Mouse (Mus musculus): Measurements from ENCODE around the gene Etnk2.
A peak's percentile ranks its signal among the peaks of the same experiment; 100 is the strongest.

Gene Etnk2

DNA sequence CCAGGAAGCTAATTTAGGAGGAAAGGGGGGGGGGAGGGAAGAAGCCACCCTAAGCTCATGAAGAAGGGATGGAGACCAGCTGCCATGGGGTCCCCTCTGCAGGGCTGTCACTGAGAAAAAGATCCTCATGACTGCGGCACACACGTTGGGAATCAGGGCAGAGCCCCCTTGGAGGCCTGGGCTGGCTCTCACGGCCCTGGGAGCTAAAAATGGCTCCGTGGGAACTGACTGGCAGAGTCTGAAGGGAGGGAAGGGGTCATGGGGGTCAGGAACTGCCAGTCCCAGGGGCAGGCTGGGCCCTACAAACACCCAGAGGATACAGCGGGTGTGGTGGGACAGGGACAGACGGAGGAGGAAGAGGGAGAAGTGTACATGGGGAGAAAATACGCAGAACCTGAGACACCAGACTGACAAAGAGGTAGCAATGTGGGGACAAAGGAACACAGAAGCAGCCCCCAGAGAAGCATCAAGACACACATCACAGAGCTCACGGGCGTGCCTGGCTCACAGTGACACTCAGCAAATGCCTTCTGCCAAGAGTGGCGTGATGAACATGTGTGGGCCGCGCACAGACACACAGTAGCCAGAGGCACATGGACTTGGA, 19.3 kb downstream of the Etnk2 start:
- DNase-seq (ENCODE audit: low read depth): no peak

- DNase-seq (ENCODE audit: low read depth): no peak
Measured at GRCm38 (mm10) chr1:133383157-133383783, 19.9 kb downstream of the Etnk2 start.

- DNase-seq (ENCODE audit: low read depth): peak; percentile 84
Measured at GRCm38 (mm10) chr1:133385506-133385905, 22.1 kb downstream of the Etnk2 start.

GRCm38 (mm10) chr1:133386209-133386608, 22.8 kb downstream of the Etnk2 start:
- no peak for DNase-seq (ENCODE audit: low read depth)

- DNase-seq (ENCODE audit: low read depth): no peak
Measured at GRCm38 (mm10) chr1:133387539-133388268, 24.3 kb downstream of the Etnk2 start.

DNA sequence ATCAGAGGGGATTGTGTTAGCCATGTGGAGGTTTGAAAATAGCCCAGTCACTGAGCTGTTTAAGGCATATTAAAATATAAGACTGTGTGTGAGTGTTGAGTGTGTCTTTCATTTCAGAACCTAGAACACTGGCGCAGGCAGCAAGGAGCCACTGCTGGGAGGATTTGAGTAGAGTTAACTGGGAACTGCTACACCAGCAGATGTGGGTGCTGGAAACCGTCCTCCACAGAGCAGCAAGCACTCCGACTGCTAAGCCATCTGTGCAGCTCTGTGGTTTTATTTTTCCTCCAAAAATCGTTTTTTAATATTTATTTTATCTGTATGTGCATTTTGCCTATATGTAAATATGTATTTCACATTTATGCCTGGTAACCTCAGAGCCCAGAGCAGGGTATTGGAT, 31.3 kb downstream of the Etnk2 start:
- no peak for DNase-seq (ENCODE audit: low read depth)

DNA sequence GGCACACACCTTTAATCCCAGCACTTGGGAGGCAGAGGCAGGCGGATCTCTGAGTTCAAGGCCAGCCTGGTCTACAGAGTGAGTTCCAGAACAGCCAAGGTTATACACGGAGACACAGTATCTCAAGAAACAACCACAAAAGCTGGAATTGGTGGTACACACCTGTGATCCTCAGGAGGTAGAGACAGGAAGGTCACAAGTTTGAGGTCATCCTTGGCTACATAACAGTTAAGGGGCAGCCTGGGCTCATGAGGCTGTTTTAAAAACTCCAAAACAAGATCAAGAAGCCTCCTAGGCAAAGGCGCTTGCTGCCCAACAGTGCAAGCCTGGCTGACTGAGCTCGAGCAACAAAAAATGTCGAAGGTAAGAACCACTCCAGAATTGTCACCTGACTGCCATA, 33.3 kb downstream of the Etnk2 start:
- DNase-seq (ENCODE audit: low read depth): no peak

DNA sequence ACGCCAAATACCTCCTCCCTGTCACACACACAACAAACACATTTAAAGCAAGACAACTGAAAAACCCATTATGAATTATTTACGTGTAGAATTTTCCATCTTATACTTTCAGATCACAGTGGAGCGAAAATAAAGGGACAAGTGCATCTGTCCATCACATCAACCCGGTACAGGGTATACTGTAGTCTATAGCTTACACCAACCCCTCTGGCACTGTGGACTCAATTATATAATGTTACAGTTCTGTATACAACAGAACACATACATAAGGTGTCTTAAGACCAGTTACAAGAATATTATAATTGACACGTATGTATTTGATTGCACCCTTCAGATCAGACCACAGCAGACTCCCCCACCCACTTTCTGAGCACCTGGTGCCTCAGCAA, 33.7 kb downstream of the Etnk2 start:
- no peak for DNase-seq (ENCODE audit: low read depth)

- no peak for DNase-seq (ENCODE audit: low read depth)
Measured at GRCm38 (mm10) chr1:133397483-133398237, 34.3 kb downstream of the Etnk2 start.

DNA sequence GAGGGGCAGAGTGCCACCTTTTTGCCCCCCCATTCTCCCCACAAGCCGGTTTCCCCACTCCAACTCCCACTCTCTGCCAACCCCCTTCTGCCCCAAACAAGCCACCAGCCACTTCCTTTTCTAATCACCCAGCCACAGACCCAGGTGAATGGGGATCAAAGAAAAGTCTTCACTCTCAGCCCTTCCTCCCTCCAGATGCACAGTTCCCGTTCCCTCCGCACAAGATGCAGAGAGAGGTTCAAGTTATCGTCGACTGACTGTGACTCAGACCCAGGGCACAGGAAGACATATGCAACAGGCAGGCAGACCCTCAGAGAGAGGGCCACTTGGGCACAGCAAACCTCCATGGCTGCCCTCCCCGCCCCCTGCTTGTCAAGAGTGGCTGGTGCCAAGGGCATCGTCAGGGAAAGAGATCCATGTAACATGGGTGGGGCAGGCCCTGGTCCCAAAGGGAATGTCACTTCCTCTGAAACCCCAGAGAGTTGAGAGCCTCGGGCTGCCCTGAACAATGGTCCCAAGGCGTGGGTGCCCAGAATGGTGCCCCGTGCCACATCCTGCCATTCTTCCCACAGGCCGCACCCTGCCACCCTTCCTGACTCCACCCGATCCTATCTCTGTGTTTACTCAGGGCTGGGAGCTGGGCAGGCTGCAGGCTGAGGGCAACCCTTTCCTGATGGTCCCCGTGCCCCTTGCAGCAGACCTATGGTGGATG, 36.8 kb downstream of the Etnk2 start:
- DNase-seq (ENCODE audit: low read depth): no peak

GRCm38 (mm10) chr1:133404005-133404404, 40.6 kb downstream of the Etnk2 start:
- no peak for DNase-seq (ENCODE audit: low read depth)

DNA sequence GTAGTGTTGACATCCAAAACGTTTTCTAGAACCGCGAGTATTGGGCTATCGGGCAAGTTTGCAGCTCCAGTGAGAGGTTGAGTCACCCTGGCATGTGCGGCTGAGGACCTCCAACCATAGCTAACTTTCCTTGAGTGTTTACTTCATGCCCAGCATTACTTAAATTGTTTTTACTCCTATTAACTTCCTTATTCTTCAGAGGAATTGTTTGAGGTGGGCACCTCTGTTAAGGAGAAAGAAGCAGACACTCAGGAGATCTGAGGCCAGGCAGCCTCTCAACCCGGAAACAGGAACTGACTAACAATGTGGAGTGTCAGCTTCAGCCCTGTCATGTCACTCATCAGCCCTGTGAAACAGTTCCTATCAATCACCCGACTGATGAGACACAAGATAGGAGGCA, 43.2 kb downstream of the Etnk2 start:
- no peak for DNase-seq (ENCODE audit: low read depth)

DNA sequence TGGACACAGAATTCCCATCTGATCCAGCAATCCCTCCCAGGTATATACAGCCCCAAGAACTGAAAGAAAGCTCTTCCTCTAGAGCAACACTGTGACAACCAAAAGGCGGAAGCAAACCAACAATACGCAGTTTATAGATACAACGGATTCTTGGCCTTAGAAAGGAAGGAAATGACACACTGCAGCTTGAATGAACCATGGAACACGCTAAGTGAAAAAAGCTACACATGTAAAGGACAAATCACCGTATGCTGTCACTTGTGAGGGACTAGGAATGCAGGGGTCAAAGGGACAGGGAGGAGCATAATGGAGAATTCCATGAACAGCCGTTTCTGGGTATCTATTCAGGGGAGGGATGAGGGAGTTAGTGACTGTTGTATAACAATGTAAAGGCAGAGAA, 44.1 kb downstream of the Etnk2 start:
- DNase-seq (ENCODE audit: low read depth): no peak

- DNase-seq (ENCODE audit: low read depth): no peak
Measured at GRCm38 (mm10) chr1:133408321-133408720, 44.9 kb downstream of the Etnk2 start.

- DNase-seq (ENCODE audit: low read depth): no peak
Measured at GRCm38 (mm10) chr1:133408880-133409516, 45.6 kb downstream of the Etnk2 start.

GRCm38 (mm10) chr1:133409786-133410185, 46.4 kb downstream of the Etnk2 start:
- DNase-seq (ENCODE audit: low read depth): no peak

GRCm38 (mm10) chr1:133411506-133412147, 48.3 kb downstream of the Etnk2 start:
- no peak for DNase-seq (ENCODE audit: low read depth)

DNA sequence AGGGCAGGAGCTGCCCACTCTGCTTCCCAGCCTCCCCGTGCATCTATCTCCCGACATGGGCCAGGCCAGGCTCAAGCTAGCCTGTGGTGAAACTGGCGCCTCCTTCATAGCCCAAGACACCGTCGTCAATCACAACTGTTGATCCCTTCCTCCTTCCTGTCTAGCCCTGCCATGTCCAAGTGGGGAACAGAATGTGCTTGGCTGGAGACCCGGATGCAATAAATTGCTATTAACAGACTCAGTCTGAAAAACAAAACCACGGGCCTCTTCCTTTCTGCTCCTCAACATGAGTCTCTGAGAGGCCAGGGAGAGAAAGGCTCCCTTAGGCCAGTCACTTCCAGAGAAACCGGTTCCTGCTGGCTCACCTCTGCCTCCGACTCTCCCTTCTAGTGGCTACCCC, 49.6 kb downstream of the Etnk2 start:
- no peak for DNase-seq (ENCODE audit: low read depth)

GRCm38 (mm10) chr1:133415086-133415485, 51.7 kb downstream of the Etnk2 start:
- no peak for DNase-seq (ENCODE audit: low read depth)

GRCm38 (mm10) chr1:133415505-133415904, 52.1 kb downstream of the Etnk2 start:
- DNase-seq (ENCODE audit: low read depth): no peak

DNA sequence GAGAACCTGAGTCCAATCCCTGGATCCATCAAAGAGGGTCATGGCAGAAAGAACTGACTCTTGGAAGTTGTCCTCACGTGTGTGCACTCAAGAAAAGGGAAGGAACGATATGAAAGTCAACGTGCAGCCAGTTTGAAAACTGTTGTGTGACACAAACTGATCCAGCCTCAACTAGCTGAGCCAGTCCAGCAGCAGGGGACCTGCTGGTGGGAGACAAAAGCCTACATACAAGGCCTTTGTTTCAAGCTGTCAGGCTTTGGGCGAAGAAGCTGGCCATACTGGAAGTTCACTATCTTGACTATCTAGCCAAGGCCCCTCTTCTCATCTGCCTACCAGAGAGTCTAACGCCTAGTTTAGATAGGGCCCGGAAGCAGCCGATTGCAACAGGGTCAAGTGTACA, 53.1 kb downstream of the Etnk2 start:
- DNase-seq (ENCODE audit: low read depth): no peak

Data from 416B (cell line).